Mouse (Mus musculus) brain, embryonic 14.5 days (tissue): ENCODE data around the gene Dpysl5. TPM values are rescaled to one million over a fixed set of nuclear protein-coding genes. Genes with fewer than 3 reads are reported as not detected.

ENCODE experiments used
- DNase-seq: peaks from one replicate; pipeline ENCODE4 v3.0.0-alpha.2; 2011; ENCODE audit warnings: low read depth
- CTCF ChIP-seq: fragments of 200-500 bp; IDR thresholded peaks from 2 replicates; pipeline ENCODE4 v1.5.1; 2012; ENCODE audit warnings: inconsistent platforms, mild to moderate bottlenecking, moderate library complexity, borderline replicate concordance; ENCODE audit not compliant: insufficient read depth, insufficient read length; ENCODE audit errors: extremely low read depth
- POLR2A ChIP-seq: fragments of 200-500 bp; IDR thresholded peaks from 2 replicates; pipeline ENCODE4 v1.6.1; 2012; ENCODE audit warnings: mild to moderate bottlenecking, inconsistent platforms, borderline replicate concordance; ENCODE audit not compliant: poor library complexity, insufficient read depth, insufficient read length, severe bottlenecking; ENCODE audit errors: extremely low read depth
- polyA plus RNA-seq: library from polyadenylated mRNA; depleted of rRNA; stranded (reverse); fragments of >200 nt; gene quantifications from 2 replicates; pipeline ENCODE4 v1.2.3, GENCODE M21; 2012

Dpysl5 gene
- polyA plus RNA-seq, 1 experiment, result 444 TPM

- no peak for TF ChIP-seq CTCF
- no peak for TF ChIP-seq POLR2A
- peak; percentile 42 for DNase-seq
Measured at GRCm38 (mm10) chr5:30710486-30710885, 878 bp upstream of the Dpysl5 start.

GRCm38 (mm10) chr5:30712002-30712390 lies 632 bp downstream of the Dpysl5 start:
- no peak for DNase-seq
- TF ChIP-seq POLR2A (no peak), CTCF (no peak)

GRCm38 (mm10) chr5:30712441-30713298 lies 1.3 kb downstream of the Dpysl5 start:
- DNase-seq, result peak; percentile 88
- TF ChIP-seq POLR2A, result peak; percentile 33; the same call in 1 of the 2 replicates
- TF ChIP-seq CTCF, result no peak

GRCm38 (mm10) chr5:30713299-30713675 lies 1.9 kb downstream of the Dpysl5 start:
- TF ChIP-seq POLR2A, result peak; percentile 7; the same call in 1 of the 2 replicates
- TF ChIP-seq CTCF, result no peak
- DNase-seq, result peak; percentile 80

GRCm38 (mm10) chr5:30713691-30714090 lies 2.3 kb downstream of the Dpysl5 start:
- TF ChIP-seq CTCF (no peak), POLR2A (no peak)
- DNase-seq, result peak; percentile 67

GRCm38 (mm10) chr5:30716311-30716710 lies 4.9 kb downstream of the Dpysl5 start:
- no peak for DNase-seq
- no peak for TF ChIP-seq POLR2A
- TF ChIP-seq CTCF, result no peak

GRCm38 (mm10) chr5:30717506-30717905 lies 6.1 kb downstream of the Dpysl5 start:
- TF ChIP-seq CTCF (no peak), POLR2A (no peak)

GRCm38 (mm10) chr5:30717991-30718703 lies 6.8 kb downstream of the Dpysl5 start:
- peak; percentile 75 for DNase-seq

More at GRCm38 (mm10) chr5:30717506-30717905, 6.1 kb downstream of the Dpysl5 start:
- DNase-seq, result no peak

GRCm38 (mm10) chr5:30721935-30722334 lies 10.6 kb downstream of the Dpysl5 start:
- DNase-seq, result no peak
- TF ChIP-seq CTCF (no peak), POLR2A (no peak)

More at GRCm38 (mm10) chr5:30717991-30718703, 6.8 kb downstream of the Dpysl5 start:
- TF ChIP-seq POLR2A (no peak), CTCF (no peak)

- TF ChIP-seq POLR2A (no peak), CTCF (no peak)
- DNase-seq, result no peak
Measured at GRCm38 (mm10) chr5:30726151-30726693, 14.9 kb downstream of the Dpysl5 start.

GRCm38 (mm10) chr5:30732511-30732910 lies 21.1 kb downstream of the Dpysl5 start:
- TF ChIP-seq POLR2A (no peak), CTCF (no peak)
- no peak for DNase-seq

- DNase-seq, result no peak
- TF ChIP-seq POLR2A (no peak), CTCF (no peak)
Measured at GRCm38 (mm10) chr5:30734666-30735065, 23.3 kb downstream of the Dpysl5 start.
